Mouse (Mus musculus) heart, embryonic 10.5 days (tissue): ENCODE measurements at regions not wholly inside any gene's neighbourhood (a gene's known extent, or its start where the extent isn't known, plus 50 kb on each side); places are given as distances from the start of the nearest gene placed in this dataset.

ENCODE experiments used
- DNase-seq: peaks from one replicate; pipeline ENCODE4 v3.0.0-alpha.2; 2017; ENCODE audit warnings: low spot score
- H3K27ac ChIP-seq: fragments of 300-500 bp; sonication (generic); 2 replicates; pipeline ENCODE4 v1.5.1; 2016; ENCODE audit warnings: mild to moderate bottlenecking
- H3K27me3 ChIP-seq: fragments of 300-500 bp; sonication (generic); 2 replicates; pipeline ENCODE4 v1.6.1; 2016; ENCODE audit warnings: mild to moderate bottlenecking; ENCODE audit not compliant: poor library complexity, insufficient read depth, severe bottlenecking
- H3K36me3 ChIP-seq: fragments of 300-500 bp; sonication (generic); 2 replicates; pipeline ENCODE4 v1.6.1; 2016; ENCODE audit warnings: mild to moderate bottlenecking, moderate library complexity
- H3K4me1 ChIP-seq: fragments of 300-500 bp; sonication (generic); 2 replicates; pipeline ENCODE4 v1.6.1; 2016; ENCODE audit warnings: mild to moderate bottlenecking
- H3K4me3 ChIP-seq: fragments of 300-500 bp; sonication (generic); 2 replicates; pipeline ENCODE4 v1.5.1; 2016; ENCODE audit warnings: mild to moderate bottlenecking, moderate library complexity
- H3K9me3 ChIP-seq: fragments of 300-500 bp; sonication (generic); 2 replicates; pipeline ENCODE4 v1.6.1; 2016; ENCODE audit warnings: mild to moderate bottlenecking, moderate library complexity
- WGBS: fragments of 180-500 bp; shearing (Covaris S2); methylation state at CpG from one replicate; pipeline ENCODE4 v1.1.7; 2016; 5-methylcytosine and 5-hydroxymethylcytosine counted together

DNA sequence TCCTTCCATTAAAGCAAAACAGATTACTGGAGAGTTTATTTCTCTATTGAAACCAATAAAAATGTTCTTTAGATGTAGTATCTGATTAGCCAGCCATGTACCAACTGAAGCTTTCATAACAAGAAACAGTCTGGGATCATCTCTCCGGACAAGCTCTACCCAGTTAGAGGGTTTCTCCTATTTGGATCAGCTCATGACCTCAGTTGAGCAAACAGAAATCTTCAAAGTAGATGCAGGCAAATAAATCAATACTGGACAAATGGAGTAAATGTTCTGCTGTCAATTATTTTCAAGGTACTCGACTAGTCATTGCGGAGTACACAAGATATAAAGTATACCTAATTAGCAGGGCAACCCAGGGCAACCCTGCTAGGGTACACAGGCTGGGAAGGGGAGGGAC lies 67.4 kb downstream of the Avpr1a start:
- no peaks in the 10 kb centered on the region for H3K36me3 ChIP-seq
- DNase-seq = no peak
- WGBS = 87% methylated on average over 3 of the region's 3 CpGs
- H3K4me1 ChIP-seq = no peaks in the 10 kb centered on the region
- no peak overlapping the region for H3K27ac ChIP-seq
- no peaks in the 10 kb centered on the region for H3K27me3 ChIP-seq
- no peak overlapping the region for H3K4me3 ChIP-seq
- peaks cover 7% of the 10 kb centered on the region; the same call in 1 of the 2 replicates for H3K9me3 ChIP-seq

DNA sequence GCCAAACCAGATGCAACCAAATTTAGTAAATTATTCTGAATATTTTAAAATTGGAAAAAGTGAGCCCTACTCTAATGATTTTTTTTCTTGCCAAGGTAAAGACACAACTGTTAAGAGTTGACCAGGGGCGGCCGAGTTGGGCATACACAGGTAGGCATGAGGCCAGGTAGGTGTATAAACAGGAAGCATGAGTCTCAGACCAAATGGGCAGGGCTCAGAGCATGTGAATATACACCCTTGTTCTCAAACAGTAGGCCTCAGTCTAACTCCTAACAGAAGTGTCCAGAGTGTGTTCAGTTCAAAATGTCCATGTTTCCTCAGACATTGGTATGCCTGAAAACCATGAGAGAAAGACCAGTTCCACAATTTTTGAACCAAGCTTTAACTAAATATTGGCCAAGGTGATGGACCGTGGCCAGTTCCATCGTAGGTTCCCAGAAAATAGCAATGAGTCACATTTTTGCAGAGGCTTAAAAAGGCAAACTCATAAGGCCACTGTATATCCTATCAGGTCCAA lies 71.0 kb downstream of the Avpr1a start:
- H3K27ac ChIP-seq = no peak overlapping the region
- DNase-seq = no peak
- no peaks in the 10 kb centered on the region for H3K27me3 ChIP-seq
- no peak overlapping the region for H3K4me3 ChIP-seq
- no peaks in the 10 kb centered on the region for H3K4me1 ChIP-seq
- no peaks in the 10 kb centered on the region for H3K9me3 ChIP-seq
- 90% methylated on average over 4 of the region's 4 CpGs for WGBS
- H3K36me3 ChIP-seq = no peaks in the 10 kb centered on the region

DNA sequence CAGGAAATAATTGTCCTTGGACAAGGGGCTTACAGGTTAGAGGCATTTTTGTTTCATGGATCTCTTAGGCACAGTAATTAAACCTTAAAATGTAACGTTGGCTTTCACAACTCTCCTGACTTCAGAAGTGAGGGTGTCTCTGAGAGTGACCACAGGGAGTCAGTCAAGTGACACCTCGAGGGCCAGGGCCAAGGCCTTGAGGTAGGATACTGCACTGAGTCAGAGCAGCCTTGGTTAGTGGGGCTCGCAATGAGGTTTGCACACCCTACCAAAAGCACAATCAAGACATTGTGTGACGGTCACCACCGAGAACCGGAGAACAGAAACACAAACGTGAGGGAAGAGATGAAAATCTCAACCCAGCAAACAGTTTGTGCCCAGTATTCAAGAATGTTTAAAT lies 71.7 kb downstream of the Avpr1a start:
- no peaks in the 10 kb centered on the region for H3K9me3 ChIP-seq
- no peak overlapping the region for H3K4me3 ChIP-seq
- WGBS = 80% methylated on average over 7 of the region's 7 CpGs
- H3K36me3 ChIP-seq = no peaks in the 10 kb centered on the region
- H3K27me3 ChIP-seq = no peaks in the 10 kb centered on the region
- H3K4me1 ChIP-seq = no peaks in the 10 kb centered on the region
- no peak overlapping the region for H3K27ac ChIP-seq
- no peak for DNase-seq

GRCm38 (mm10) chr10:122522631-122523030 lies 74.3 kb downstream of the Avpr1a start:
- DNase-seq = no peak
- Histone ChIP-seq H3K4me1 (no peaks in the 10 kb centered on the region), H3K9me3 (no peaks in the 10 kb centered on the region), H3K36me3 (no peaks in the 10 kb centered on the region), H3K4me3 (no peak overlapping the region), H3K27ac (no peak overlapping the region), H3K27me3 (no peaks in the 10 kb centered on the region)
- 73% methylated on average over 2 of the region's 3 CpGs for WGBS

GRCm38 (mm10) chr10:122525360-122525759 lies 77.1 kb downstream of the Avpr1a start:
- H3K27me3 ChIP-seq = no peaks in the 10 kb centered on the region
- H3K4me1 ChIP-seq = no peaks in the 10 kb centered on the region
- no peak overlapping the region for H3K27ac ChIP-seq
- DNase-seq = no peak
- WGBS = 71% methylated on average over 7 of the region's 7 CpGs
- no peaks in the 10 kb centered on the region for H3K36me3 ChIP-seq
- no peak overlapping the region for H3K4me3 ChIP-seq
- no peaks in the 10 kb centered on the region for H3K9me3 ChIP-seq

DNA sequence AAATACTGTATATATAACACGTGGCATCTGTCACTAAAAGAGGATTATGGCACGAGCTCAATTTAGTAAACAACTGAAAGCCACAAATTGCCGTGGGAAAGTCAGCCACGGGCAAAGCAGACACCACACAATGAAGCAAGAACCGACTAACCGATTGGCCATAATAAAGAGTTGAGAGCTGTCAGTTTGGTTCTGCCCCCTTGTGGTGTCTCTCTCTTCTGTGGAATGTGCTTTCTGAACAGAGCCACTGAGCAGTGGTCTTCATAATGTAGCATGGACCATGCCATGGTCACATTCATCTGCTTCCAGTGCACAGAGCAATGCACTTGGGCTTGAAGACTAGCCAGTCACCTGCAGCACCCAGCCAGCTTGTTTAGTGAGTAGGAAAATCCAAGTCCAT lies 77.5 kb downstream of the Avpr1a start:
- Histone ChIP-seq H3K4me3 (no peak overlapping the region), H3K36me3 (no peaks in the 10 kb centered on the region), H3K27me3 (no peaks in the 10 kb centered on the region), H3K9me3 (no peaks in the 10 kb centered on the region), H3K4me1 (no peaks in the 10 kb centered on the region), H3K27ac (no peak overlapping the region)
- no peak for DNase-seq
- WGBS = 87% methylated on average over 6 of the region's 6 CpGs

GRCm38 (mm10) chr10:122528222-122528621 lies 79.9 kb downstream of the Avpr1a start:
- Histone ChIP-seq H3K36me3 (no peaks in the 10 kb centered on the region), H3K9me3 (no peaks in the 10 kb centered on the region), H3K27ac (no peak overlapping the region), H3K4me1 (no peaks in the 10 kb centered on the region), H3K4me3 (no peak overlapping the region), H3K27me3 (no peaks in the 10 kb centered on the region)
- no peak for DNase-seq
- 73% methylated on average over 10 of the region's 10 CpGs for WGBS

GRCm38 (mm10) chr10:122528973-122529703 lies 80.8 kb downstream of the Avpr1a start:
- no peaks in the 10 kb centered on the region for H3K27me3 ChIP-seq
- no peaks in the 10 kb centered on the region for H3K9me3 ChIP-seq
- H3K36me3 ChIP-seq = no peaks in the 10 kb centered on the region
- H3K27ac ChIP-seq = no peak overlapping the region
- WGBS = 37% methylated on average over 4 of the region's 4 CpGs
- H3K4me1 ChIP-seq = no peaks in the 10 kb centered on the region
- DNase-seq = no peak
- no peak overlapping the region for H3K4me3 ChIP-seq

DNA sequence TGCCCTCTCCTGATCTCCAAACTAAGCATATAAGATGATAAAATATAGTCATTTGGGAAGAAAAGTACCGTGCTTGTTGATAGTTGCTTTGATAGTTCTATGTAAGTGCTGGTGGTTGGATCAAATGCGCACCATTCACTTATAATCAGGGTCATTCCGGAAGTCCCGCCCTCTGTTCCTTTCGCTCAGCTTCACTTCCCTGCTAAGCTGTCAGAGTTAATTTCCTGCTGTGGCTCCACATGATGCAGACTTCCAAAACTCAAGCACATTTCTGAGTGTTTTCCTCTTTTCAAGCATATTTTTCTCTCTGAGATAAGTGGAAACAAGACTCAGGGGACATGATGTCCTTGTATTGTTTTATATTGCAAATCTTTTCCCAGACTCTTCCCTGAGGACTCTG lies 86.4 kb downstream of the Avpr1a start:
- Histone ChIP-seq H3K4me3 (no peak overlapping the region), H3K4me1 (no peaks in the 10 kb centered on the region), H3K27ac (no peak overlapping the region), H3K36me3 (no peaks in the 10 kb centered on the region), H3K27me3 (no peaks in the 10 kb centered on the region), H3K9me3 (no peaks in the 10 kb centered on the region)
- 83% methylated on average over 5 of the region's 5 CpGs for WGBS
- DNase-seq = no peak

- Histone ChIP-seq H3K27me3 (no peaks in the 10 kb centered on the region), H3K9me3 (no peaks in the 10 kb centered on the region), H3K4me3 (no peak overlapping the region), H3K27ac (no peak overlapping the region), H3K36me3 (no peaks in the 10 kb centered on the region), H3K4me1 (no peaks in the 10 kb centered on the region)
- no peak for DNase-seq
- 87% methylated on average over 5 of the region's 5 CpGs for WGBS
These were observed 86.8 kb downstream of the Avpr1a start for GRCm38 (mm10) chr10:122535137-122535536.

- Histone ChIP-seq H3K36me3 (no peaks in the 10 kb centered on the region), H3K4me3 (no peak overlapping the region), H3K4me1 (0 out of 2 replicates have a peak, but pooled peaks cover 4% of the 10 kb centered on the region), H3K27me3 (no peaks in the 10 kb centered on the region), H3K27ac (no peak overlapping the region), H3K9me3 (no peaks in the 10 kb centered on the region)
- DNase-seq = no peak
- WGBS = 57% methylated on average over 7 of the region's 7 CpGs
These were observed 91.4 kb downstream of the Avpr1a start for GRCm38 (mm10) chr10:122539655-122540054.

- no peak overlapping the region for H3K27ac ChIP-seq
These were observed 94.3 kb downstream of the Avpr1a start for GRCm38 (mm10) chr10:122542573-122542972.

GRCm38 (mm10) chr10:122544096-122544720 lies 95.9 kb downstream of the Avpr1a start:
- WGBS = 26% methylated on average over 16 of the region's 16 CpGs
- H3K27me3 ChIP-seq = no peaks in the 10 kb centered on the region
- DNase-seq = no peak
- no peaks in the 10 kb centered on the region for H3K36me3 ChIP-seq
- peak overlapping the region; percentile 49 for H3K4me3 ChIP-seq
- H3K27ac ChIP-seq = no peak overlapping the region
- H3K9me3 ChIP-seq = no peaks in the 10 kb centered on the region
- 0 out of 2 replicates have a peak, but pooled peaks cover 4% of the 10 kb centered on the region for H3K4me1 ChIP-seq

More at GRCm38 (mm10) chr10:122542573-122542972, 94.3 kb downstream of the Avpr1a start:
- Histone ChIP-seq H3K27me3 (no peaks in the 10 kb centered on the region), H3K4me1 (0 out of 2 replicates have a peak, but pooled peaks cover 4% of the 10 kb centered on the region), H3K36me3 (no peaks in the 10 kb centered on the region), H3K9me3 (no peaks in the 10 kb centered on the region), H3K4me3 (no peak overlapping the region)
- WGBS = 44% methylated on average over 9 of the region's 9 CpGs
- no peak for DNase-seq
